Mouse (Mus musculus): ENCODE results near the gene Sfxn4.

GRCm38 (mm10) chr19:60791164-60791563 lies 70.1 kb downstream of the Sfxn4 start:
- TF ChIP-seq MAX (IDR thresholded peaks at IDR 0.05; ENCODE audit: low read length) (no peak), HCFC1 (IDR thresholded peaks at IDR 0.05; ENCODE audit: low read depth, low read length) (no peak), EP300 (IDR thresholded peaks at IDR 0.05; ENCODE audit: low read length) (no peak), ELF1 (IDR thresholded peaks at IDR 0.05; ENCODE audit: low read depth, low read length) (no peak), CTCF (conservative IDR thresholded peaks at IDR 0.05 in 1 of 2, IDR thresholded peaks at IDR 0.05 in 1 of 2; ENCODE audit: low read depth in 2 of 2, low read length in 2 of 2) (no peak)
